Mouse (Mus musculus) urinary bladder, postnatal 14 days (tissue): ENCODE data around the gene Rcbtb1.
"Not testable (repeated sequence)": the region's sequence is repeated elsewhere in the genome, so short reads cannot be mapped to it uniquely, and the experiment has no call there.

Source experiments
- DNase-seq: peaks from one replicate; pipeline ENCODE4 v3.0.0; 2021; ENCODE audit warnings: low spot score

Rcbtb1 gene

DNA sequence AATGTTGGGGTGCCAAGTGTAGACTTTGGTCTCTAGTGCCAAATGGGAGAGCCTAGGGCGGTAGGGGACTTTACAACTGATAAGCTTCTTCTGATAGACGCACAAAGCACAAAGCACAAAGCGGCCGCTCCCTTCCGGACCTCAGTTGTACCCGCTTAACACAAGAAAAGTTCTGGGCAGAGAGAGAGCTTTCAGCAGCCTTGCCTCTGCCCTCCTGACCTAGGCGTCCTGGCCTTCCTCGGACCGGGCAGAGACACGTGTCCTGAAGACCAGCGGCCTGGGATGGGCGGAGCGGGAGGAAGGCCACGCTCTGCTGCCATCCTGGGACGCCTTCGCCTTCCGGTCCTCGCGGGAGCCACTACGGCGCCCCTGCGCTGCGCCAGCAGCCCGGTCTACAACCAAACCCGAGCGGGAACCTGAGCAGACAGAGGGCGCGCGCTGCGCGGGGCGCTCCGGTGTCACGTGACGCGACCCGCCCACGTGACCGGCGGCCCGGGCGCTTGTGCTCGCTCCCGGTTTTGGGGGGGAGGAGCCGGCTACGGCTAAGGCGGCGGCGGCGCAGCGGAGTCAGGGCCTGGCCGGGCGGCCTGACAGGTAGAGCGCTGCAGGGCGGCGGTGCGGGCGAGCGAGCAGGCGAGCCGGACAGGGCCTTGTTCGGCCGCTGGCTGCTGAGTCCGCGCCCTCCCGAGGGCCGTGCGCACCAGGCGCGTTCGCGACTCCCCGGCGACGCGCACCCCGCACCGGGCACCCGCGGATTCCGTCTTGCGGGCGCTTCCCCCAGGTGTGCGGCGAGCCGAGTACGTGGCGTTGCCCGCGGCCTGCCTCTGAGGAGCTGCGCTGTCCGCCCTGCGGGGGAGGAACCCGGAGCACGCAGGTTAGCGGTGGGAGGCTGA lies at the start of gene Rcbtb1:
Gene Rcbtb1 (plus strand): TSS at position 499 of the 893 bp plus-strand sequence.
- peak; percentile 92 for DNase-seq

- DNase-seq: no peak
These were observed 45.4 kb upstream of the Rcbtb1 start for GRCm38 (mm10) chr14:59155589-59155988.

DNA sequence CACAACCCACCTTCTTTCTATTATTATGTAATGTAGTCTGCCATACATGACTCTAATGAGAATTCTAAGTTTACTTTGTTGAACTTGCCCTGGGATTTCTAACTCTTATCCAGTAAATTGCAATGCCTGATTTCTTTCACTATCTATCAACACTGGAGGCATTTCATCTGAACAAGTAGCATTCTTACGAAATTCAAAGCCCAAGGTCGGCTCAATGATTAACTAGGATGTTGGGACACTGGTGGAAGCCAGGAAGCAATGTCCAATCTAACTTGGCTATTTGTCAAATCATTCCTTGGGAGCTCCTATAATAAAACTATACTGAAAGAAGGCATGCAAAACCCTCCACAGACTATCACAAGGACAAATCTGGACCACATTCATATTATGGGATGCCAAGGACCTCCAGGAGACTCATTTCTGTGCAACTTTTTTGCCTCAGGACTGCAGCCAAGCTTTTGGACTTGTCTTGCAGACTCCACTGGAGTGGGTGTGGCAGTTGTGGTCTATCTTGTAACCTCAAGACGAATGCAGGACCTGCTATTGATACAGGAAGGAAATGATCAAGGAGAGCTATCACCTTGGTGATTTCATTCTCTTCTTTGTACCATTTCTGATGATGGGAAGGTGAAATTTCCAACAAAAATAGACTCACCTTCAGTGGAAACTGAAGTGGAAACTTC lies 43.9 kb upstream of the Rcbtb1 start:
- DNase-seq: no peak

GRCm38 (mm10) chr14:59178649-59179048 lies 22.4 kb upstream of the Rcbtb1 start, which contains the start of gene Gm5142:
TSS of gene Gm5142 (minus strand) at chr14:59178749.
- no peak for DNase-seq

DNA sequence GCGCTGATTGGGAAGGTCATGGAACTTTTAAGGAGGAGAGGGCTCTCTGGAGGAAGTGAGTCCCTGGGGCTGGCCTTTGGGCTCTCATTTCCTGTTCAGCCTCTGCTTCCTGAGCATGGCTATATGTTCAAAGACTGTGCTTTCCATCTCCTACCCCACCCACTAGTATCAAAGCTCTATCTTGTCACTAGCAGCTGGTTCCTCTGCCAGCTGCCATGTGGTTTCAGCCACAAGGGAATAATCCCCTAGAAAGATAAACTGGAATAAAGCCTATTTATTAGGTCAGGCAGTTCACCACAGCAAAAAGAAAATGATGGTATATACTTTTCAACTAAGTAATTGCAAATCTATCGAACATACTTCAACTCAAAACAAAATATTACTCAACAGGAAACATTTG lies 18.3 kb upstream of the Rcbtb1 start:
- no peak for DNase-seq

DNA sequence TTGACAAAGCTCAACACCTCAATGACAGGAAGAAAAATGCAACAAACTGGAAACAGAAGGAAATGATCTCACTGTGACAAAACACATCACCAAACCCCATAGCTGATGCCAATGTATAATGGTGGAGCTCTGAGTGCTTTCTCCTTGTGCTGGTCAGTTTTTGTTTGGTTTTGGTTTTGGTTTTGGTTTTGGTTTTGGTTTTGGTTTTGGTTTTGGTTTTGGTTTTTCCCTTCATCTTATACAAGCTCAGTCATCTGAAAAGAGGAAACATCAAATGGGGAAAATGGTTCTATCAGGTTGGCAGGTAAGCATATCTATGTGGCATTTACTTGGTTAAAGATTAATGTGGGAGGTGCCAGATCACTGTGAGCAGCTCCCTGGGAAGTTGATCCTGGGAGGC lies 15.5 kb upstream of the Rcbtb1 start:
- DNase-seq: no peak

DNA sequence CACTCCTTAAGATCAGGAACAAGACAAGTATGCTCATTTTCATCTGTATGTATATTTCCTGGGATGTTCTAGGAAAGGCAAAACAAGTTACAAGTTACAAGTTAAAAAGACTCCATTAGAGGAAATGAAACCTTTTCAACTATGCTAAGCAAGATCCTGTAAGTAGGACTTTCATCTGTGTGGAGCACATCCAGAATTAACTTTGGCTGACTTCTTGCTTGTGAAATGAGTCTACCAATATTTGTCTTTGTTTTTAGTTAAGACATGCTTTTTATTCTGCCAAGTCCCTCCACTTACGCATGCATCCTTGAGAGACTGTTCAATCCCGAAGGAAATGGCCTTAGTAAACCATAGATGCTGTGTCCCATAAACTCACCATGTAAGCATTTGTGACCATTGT lies 14.9 kb upstream of the Rcbtb1 start:
- DNase-seq: no peak

DNA sequence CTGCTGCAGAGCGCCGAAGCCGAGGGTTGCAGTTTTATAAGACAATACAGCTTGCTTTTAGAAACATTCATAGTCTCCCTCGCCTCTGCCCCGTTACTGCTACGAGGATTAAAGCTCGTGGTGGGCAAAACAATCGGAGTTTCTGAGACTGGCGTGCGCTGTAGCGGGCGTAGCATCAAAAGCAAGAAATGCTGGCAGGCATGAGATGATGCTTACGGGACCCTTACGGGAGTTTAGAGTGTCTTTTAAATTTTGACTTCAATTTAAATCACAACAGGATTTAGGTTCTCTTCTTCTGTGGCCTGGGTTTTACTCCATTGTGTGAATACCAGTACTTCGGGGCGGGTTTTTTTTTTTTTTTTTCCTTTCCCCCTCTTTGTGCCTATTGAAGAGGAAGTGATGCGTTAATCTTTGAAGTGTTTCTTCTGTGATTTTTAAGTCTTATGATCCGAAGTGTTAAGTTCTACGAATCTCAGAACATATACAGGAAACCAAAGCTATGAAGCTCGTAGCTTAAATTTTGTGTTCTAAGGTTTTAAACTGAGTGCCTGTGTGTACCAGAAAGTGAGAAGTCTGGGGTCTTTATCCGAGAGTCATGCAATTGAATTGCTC lies 701 bp downstream of the Rcbtb1 start:
- DNase-seq: no peak

- no peak for DNase-seq
These were observed 4.5 kb downstream of the Rcbtb1 start for GRCm38 (mm10) chr14:59205461-59205860.

- DNase-seq: no peak
These were observed 5.1 kb downstream of the Rcbtb1 start for GRCm38 (mm10) chr14:59205976-59206583.

- DNase-seq: no peak
These were observed 8.0 kb downstream of the Rcbtb1 start for GRCm38 (mm10) chr14:59209003-59209402.

- no peak for DNase-seq
These were observed 8.8 kb downstream of the Rcbtb1 start for GRCm38 (mm10) chr14:59209816-59210215.

DNA sequence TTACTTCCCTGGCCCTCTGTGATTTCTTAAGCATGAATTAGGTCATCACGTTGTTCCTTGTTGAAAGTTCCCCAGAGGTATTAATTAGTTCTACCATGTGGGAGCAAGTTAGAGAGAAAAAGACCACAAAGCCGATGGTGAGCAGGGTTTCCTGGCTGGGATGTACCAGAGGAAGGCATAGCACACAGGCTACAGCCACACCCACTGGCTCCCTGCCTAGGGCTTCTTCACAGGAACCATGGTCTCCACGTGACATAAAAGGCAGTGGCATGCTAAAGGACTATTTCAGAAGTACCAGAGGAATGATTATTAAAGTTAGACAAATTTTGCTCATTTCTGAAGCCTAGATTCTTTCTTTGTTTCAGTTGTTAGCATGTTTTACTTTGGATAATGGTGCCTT lies 18.2 kb downstream of the Rcbtb1 start:
- no peak for DNase-seq

- no peak for DNase-seq
These were observed 25.2 kb downstream of the Rcbtb1 start for GRCm38 (mm10) chr14:59226240-59226639.

DNA sequence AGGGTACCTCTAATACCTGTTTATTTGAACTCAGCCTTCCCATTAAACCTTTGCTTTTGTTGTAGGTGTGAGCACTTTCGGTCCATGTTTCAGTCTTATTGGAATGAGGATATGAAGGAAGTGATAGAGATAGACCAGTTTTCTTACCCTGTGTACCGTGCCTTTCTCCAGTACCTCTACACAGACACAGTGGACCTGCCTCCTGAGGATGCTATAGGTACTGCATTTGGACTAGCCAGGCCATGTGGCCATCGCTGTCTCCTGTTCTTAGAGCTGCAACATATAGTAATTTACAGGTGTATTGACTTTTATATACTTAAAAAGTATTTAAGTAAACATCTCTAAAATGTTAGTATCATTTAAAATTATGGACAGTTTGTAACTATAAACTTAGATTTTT lies 28.8 kb downstream of the Rcbtb1 start:
- DNase-seq: no peak

- no peak for DNase-seq
These were observed 29.4 kb downstream of the Rcbtb1 start for GRCm38 (mm10) chr14:59230331-59230966.

DNA sequence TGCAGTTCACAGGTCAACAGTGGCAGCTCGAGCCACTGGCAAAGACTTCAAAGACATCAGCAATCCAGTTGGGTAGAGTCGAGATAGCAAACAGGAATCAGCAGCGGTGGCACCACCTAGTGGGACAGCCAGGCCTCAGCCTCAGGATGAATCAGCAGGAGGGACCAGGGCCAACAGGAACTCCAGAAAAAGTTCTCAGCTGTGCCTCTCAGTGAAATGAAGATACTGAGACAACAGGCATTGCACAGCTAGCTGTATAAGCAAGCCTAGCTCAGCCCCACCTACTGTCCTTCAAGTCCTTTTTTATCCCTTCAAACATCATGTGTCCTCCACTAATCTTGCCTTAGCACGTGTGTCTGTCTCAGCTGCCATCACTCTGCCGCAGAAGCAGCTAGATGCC lies 31.0 kb downstream of the Rcbtb1 start:
- peak; percentile 19 for DNase-seq

DNA sequence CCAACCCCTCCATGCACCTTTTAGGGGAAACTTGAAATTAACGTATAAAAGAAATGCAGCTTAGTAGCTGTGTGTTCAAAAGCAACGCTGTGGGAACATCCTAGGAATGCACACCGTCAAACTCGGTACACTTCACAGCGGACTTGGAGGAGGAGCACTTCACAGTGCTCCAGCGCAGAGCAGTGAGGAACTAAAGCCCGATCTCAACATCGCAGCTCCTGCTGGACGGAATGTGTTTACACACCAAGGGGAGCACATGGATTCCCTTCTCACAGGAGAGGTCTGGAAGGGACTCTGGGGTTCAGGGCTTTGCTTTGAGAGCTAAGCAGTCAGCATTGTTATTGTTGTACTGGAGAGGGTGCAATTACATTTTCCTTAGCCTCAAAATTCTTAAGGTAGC lies 32.6 kb downstream of the Rcbtb1 start:
- no peak for DNase-seq

DNA sequence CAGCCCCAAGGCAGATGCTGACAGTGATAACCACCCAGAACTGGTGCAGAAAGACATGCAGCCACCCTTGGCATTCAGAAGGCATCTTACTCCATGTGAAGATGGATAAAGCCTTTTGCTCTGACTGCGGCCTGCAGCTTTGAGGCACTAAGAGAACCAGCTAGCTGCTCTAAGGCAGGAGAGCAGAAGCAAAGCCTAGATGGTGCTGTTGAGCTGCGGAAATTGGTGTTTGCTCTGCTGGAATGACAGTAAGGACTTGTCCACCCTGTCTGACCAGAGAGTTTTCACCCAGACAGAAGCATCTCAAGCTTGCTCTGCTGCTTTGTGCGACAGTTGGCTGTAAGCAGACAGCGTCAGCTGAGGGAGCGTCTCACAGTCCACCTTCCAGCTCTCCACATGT lies 49.3 kb downstream of the Rcbtb1 start:
- DNase-seq: peak; percentile 40

DNA sequence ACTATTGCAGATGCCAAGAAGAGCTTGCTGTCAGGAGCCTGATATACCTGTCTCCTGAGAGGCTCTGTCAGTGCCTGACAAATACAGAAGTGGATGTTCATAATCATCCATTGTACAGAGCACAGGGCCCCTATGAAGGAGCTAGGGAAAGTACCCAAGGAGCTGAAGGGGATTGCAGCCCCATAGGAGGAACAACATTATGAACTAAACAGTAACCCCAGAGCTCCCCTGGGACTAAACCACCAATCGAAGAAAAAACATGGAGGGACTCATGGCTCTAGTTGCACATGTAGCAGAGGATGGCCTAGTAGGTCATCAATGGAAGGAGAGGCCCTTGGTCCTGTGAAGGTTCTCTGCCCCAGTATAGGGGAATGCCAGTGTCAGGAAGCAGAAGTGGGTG lies 54.9 kb downstream of the Rcbtb1 start:
- not testable (repeated sequence) for DNase-seq

GRCm38 (mm10) chr14:59260056-59260455 lies 59.0 kb downstream of the Rcbtb1 start, which contains the start of gene Gm6904:
TSS of gene Gm6904 (minus strand) at chr14:59260216.
- DNase-seq: peak; percentile 22

DNA sequence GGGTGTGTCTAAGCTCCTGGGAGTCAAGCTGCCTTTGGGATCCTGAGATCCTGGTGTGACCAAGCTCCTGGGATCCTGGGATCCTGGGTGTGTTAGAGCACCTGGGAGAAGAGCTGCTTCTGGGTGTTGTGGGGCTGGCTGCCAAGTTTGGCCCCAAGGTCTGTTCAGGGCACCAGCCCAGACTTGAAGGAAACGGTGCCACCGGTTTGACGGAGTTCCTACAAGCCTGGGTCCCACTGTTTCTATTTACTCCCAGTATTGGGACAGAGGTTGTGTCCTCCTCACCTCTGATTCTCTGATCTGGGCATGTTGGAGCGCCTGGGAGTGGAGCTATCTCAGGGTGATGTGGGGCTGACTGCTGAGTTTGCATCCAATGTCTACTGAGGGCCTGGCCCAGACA lies 74.0 kb downstream of the Rcbtb1 start:
- peak; percentile 70 for DNase-seq
